Mouse (Mus musculus) neural tube, embryonic 15.5 days (tissue): ENCODE results near the gene 4930415O20Rik. TPM values are rescaled to one million over a fixed set of nuclear protein-coding genes. Genes with fewer than 3 reads are reported as not detected.

Experiments
- ATAC-seq: fragments of 200-750 bp; cut with Nextera tagmentation; 2 replicates; pipeline ENCODE4 v1.8.0; 2017; ENCODE audit warnings: mild to moderate bottlenecking, moderate TSS enrichment, moderate library complexity; ENCODE audit not compliant: low FRiP score
- H3K27ac ChIP-seq: fragments of 300-500 bp; sonication (generic); replicated peaks from 2 replicates; pipeline ENCODE4 v1.5.1; 2015; ENCODE audit warnings: mild to moderate bottlenecking, inconsistent platforms
- H3K27me3 ChIP-seq: fragments of 300-500 bp; sonication (generic); replicated peaks from 2 replicates; pipeline ENCODE4 v1.6.1; 2015; ENCODE audit warnings: inconsistent platforms
- H3K36me3 ChIP-seq: fragments of 300-500 bp; sonication (generic); 2 replicates; pipeline ENCODE4 v1.6.1; 2015; ENCODE audit warnings: inconsistent platforms
- H3K4me1 ChIP-seq: fragments of 300-500 bp; sonication (generic); 2 replicates; pipeline ENCODE4 v1.6.1; 2015; ENCODE audit warnings: inconsistent platforms
- H3K4me2 ChIP-seq: fragments of 300-500 bp; sonication (generic); 2 replicates; pipeline ENCODE4 v1.6.1; 2015; ENCODE audit warnings: inconsistent platforms, mild to moderate bottlenecking, moderate library complexity
- H3K4me3 ChIP-seq: fragments of 300-500 bp; sonication (generic); replicated peaks from 2 replicates; pipeline ENCODE4 v1.5.1; 2015; ENCODE audit warnings: mild to moderate bottlenecking, inconsistent platforms
- H3K9ac ChIP-seq: fragments of 300-500 bp; sonication (generic); replicated peaks from 2 replicates; pipeline ENCODE4 v1.6.1; 2015; ENCODE audit warnings: mild to moderate bottlenecking, inconsistent platforms
- H3K9me3 ChIP-seq: fragments of 300-500 bp; sonication (generic); replicated peaks from 2 replicates; pipeline ENCODE4 v1.6.1; 2016; ENCODE audit warnings: inconsistent platforms
- WGBS: fragments of 180-500 bp; shearing (Covaris S2); methylation state at CpG from one replicate; pipeline ENCODE4 v1.1.7; 2015; ENCODE audit warnings: mixed read lengths; 5-methylcytosine and 5-hydroxymethylcytosine counted together
- polyA plus RNA-seq: library from polyadenylated mRNA; unstranded; fragments of >200 nt; fragmentation: Nextera tagmentation; extraction: Ambion mirVana; gene quantifications from 2 replicates; pipeline ENCODE4 v1.2.1, GENCODE M21; 2015

The 4930415O20Rik gene
- not detected in 2 replicates for polyA plus RNA-seq

GRCm38 (mm10) chr15:98570873-98571538 is at the start of gene 4930415O20Rik, which contains the start of gene Ccnt1:
4930415O20Rik (plus strand) TSS chr15:98571004.
Ccnt1 (minus strand) TSS chr15:98570923.
- Histone ChIP-seq H3K4me3 (no peak within 1 kb of the TSS), H3K27ac (no peak within 1 kb of the TSS), H3K36me3 (no peaks in the 10 kb centered on the region), H3K9ac (no peak within 1 kb of the TSS), H3K27me3 (no peaks in the 10 kb centered on the region), H3K4me1 (peaks cover 14% of the 10 kb centered on the region), H3K9me3 (no peaks in the 10 kb centered on the region), H3K4me2 (no peak within 1 kb of the TSS)
- ATAC-seq = no peak
- 84% methylated on average over 10 of the region's 10 CpGs for WGBS

GRCm38 (mm10) chr15:98521245-98521644 is 49.6 kb upstream of the 4930415O20Rik start:
- ATAC-seq = no peak
- H3K4me3 ChIP-seq = no peak overlapping the region
- 0 out of 2 replicates have a peak, but pooled peaks cover 2% of the 10 kb centered on the region for H3K4me1 ChIP-seq
- peaks cover 66% of the 10 kb centered on the region for H3K36me3 ChIP-seq
- H3K4me2 ChIP-seq = no peak overlapping the region
- H3K9me3 ChIP-seq = no peaks in the 10 kb centered on the region
- H3K9ac ChIP-seq = no peak overlapping the region
- H3K27me3 ChIP-seq = no peaks in the 10 kb centered on the region
- 93% methylated on average over 3 of the region's 3 CpGs for WGBS
- H3K27ac ChIP-seq = no peak overlapping the region

- Histone ChIP-seq H3K4me3 (no peak overlapping the region), H3K27me3 (no peaks in the 10 kb centered on the region), H3K4me2 (no peak overlapping the region), H3K36me3 (peaks cover 80% of the 10 kb centered on the region), H3K27ac (no peak overlapping the region), H3K9me3 (no peaks in the 10 kb centered on the region), H3K9ac (no peak overlapping the region), H3K4me1 (peaks cover 10% of the 10 kb centered on the region; the same call in 1 of the 2 replicates)
- ATAC-seq = no peak
- 41% methylated on average over 5 of the region's 5 CpGs for WGBS
These were observed 44.7 kb upstream of the 4930415O20Rik start for GRCm38 (mm10) chr15:98526057-98526456.

GRCm38 (mm10) chr15:98527056-98527771 is 43.6 kb upstream of the 4930415O20Rik start:
- H3K9me3 ChIP-seq = no peaks in the 10 kb centered on the region
- H3K4me3 ChIP-seq = no peak overlapping the region
- peaks cover 19% of the 10 kb centered on the region for H3K4me1 ChIP-seq
- H3K4me2 ChIP-seq = no peak overlapping the region
- H3K27me3 ChIP-seq = no peaks in the 10 kb centered on the region
- peaks cover 79% of the 10 kb centered on the region for H3K36me3 ChIP-seq
- no peak for ATAC-seq
- 98% methylated on average over 5 of the region's 5 CpGs for WGBS
- H3K27ac ChIP-seq = no peak overlapping the region
- H3K9ac ChIP-seq = no peak overlapping the region

DNA sequence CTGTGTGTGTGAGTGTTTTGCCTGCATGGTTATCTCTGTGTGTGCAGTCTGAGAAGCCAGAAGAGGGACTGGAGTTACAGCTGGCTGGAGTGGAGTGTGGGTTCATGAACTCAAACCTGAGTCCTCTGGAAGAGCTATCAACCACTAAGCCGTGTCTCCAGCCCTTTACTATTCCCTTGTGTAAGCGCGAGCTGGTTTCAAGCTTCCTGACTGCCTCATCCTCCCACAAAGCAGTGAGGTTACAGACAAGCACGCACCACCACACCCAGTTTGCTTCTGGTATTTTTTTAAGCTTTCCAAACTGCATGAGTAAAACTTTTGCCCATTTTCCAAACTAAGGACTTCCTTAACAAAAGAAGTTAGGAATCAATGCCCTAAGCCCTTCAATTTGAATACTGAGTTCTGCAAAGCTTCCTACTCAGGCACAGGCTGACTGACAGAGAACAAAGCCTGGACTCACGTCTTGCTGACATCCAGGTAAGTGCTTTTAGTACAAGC is 42.7 kb upstream of the 4930415O20Rik start:
- peaks cover 28% of the 10 kb centered on the region for H3K4me1 ChIP-seq
- WGBS = 91% methylated on average over 5 of the region's 5 CpGs
- H3K27me3 ChIP-seq = no peaks in the 10 kb centered on the region
- ATAC-seq = no peak
- H3K36me3 ChIP-seq = peaks cover 70% of the 10 kb centered on the region
- H3K4me3 ChIP-seq = no peak overlapping the region
- H3K4me2 ChIP-seq = no peak overlapping the region
- no peak overlapping the region for H3K9ac ChIP-seq
- no peak overlapping the region for H3K27ac ChIP-seq
- H3K9me3 ChIP-seq = no peaks in the 10 kb centered on the region

DNA sequence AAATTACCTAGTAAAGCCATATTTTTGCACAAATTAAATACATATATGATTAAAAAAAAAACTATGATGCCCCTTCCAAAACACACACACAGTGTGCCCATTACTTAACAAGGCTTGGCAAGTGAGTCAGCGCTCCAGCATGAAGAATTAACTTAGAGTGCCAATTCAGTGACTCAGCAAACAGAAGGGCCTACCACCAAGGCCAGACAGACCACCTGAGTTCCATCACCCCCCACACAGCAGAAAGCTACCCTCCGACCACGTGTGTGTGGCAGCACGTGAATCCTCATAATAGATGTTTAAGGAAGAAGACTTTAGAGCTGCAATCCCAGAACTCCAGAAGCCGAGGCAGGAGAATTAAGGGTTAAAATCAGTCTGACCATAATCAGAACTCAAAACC is 38.5 kb upstream of the 4930415O20Rik start:
- H3K9ac ChIP-seq = peak overlapping the region; percentile 73; the same call in 1 of the 2 replicates
- H3K27me3 ChIP-seq = no peaks in the 10 kb centered on the region
- peak overlapping the region; percentile 75 for H3K4me2 ChIP-seq
- H3K4me3 ChIP-seq = peak overlapping the region; percentile 73
- H3K9me3 ChIP-seq = no peaks in the 10 kb centered on the region
- H3K27ac ChIP-seq = no peak overlapping the region
- peaks cover 21% of the 10 kb centered on the region for H3K4me1 ChIP-seq
- no peak for ATAC-seq
- peaks cover 37% of the 10 kb centered on the region for H3K36me3 ChIP-seq
- 34% methylated on average over 5 of the region's 5 CpGs for WGBS

- H3K4me1 ChIP-seq = peaks cover 18% of the 10 kb centered on the region
- peak overlapping the region; percentile 73 for H3K9ac ChIP-seq
- peaks cover 31% of the 10 kb centered on the region for H3K36me3 ChIP-seq
- peak overlapping the region; percentile 99; the same call in 1 of the 2 replicates for H3K27ac ChIP-seq
- H3K4me2 ChIP-seq = peak overlapping the region; percentile 75
- no peak for ATAC-seq
- peak overlapping the region; percentile 73 for H3K4me3 ChIP-seq
- under 1% methylated on average over 18 of the region's 18 CpGs for WGBS
- H3K9me3 ChIP-seq = no peaks in the 10 kb centered on the region
- no peaks in the 10 kb centered on the region for H3K27me3 ChIP-seq
These were observed 37.7 kb upstream of the 4930415O20Rik start for GRCm38 (mm10) chr15:98533035-98533531.

GRCm38 (mm10) chr15:98533881-98534627 is 36.8 kb upstream of the 4930415O20Rik start, which contains the start of gene Kansl2:
Kansl2 (minus strand) TSS chr15:98534264.
- H3K4me3 ChIP-seq = peak within 1 kb of the TSS; percentile 73
- peaks cover 24% of the 10 kb centered on the region for H3K36me3 ChIP-seq
- H3K9ac ChIP-seq = peak within 1 kb of the TSS; percentile 73
- WGBS = under 1% methylated on average over 67 of the region's 70 CpGs
- H3K9me3 ChIP-seq = no peaks in the 10 kb centered on the region
- peak within 1 kb of the TSS; percentile 99 for H3K27ac ChIP-seq
- peak; percentile 100 for ATAC-seq
- peak within 1 kb of the TSS; percentile 75 for H3K4me2 ChIP-seq
- H3K27me3 ChIP-seq = no peaks in the 10 kb centered on the region
- H3K4me1 ChIP-seq = peaks cover 18% of the 10 kb centered on the region

GRCm38 (mm10) chr15:98535921-98536320 is 34.9 kb upstream of the 4930415O20Rik start:
- H3K9ac ChIP-seq = no peak overlapping the region
- no peak for ATAC-seq
- peaks cover 18% of the 10 kb centered on the region for H3K4me1 ChIP-seq
- no peak overlapping the region for H3K4me3 ChIP-seq
- H3K4me2 ChIP-seq = no peak overlapping the region
- no peak overlapping the region for H3K27ac ChIP-seq
- H3K27me3 ChIP-seq = no peaks in the 10 kb centered on the region
- no peaks in the 10 kb centered on the region for H3K9me3 ChIP-seq
- H3K36me3 ChIP-seq = peaks cover 13% of the 10 kb centered on the region
- 91% methylated on average over 4 of the region's 4 CpGs for WGBS

DNA sequence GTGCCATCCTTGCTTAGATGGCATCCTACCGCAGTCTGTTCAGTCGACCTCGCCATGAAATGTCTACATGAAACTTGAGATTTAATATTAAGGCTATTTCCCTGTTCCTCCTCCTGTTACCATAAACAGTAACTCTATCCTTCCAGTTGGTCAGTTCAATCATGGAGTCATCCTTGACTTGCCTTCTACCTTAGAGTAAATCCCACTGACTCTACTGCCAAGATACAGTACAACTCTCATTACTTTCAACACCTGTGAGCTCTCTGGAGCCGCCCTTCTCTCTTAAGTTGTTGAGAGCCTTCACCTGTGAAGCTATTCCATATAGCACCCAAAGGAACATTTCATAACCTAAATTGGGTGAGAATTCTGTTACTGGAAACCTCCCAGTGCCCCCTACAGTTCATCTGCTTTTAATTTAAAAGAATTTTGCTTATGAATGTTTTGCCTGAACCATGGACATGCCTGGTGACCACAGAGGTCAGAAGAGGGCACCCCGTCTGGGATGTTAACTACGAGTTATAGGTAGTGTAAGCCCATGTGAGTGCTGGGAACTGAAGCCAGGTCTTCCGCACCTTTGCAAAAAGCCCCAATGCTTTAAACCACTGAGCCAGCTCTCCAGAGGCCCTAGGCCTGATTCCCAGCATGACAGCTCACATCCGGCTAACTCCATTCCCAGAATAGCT is 33.8 kb upstream of the 4930415O20Rik start:
- H3K9ac ChIP-seq = no peak overlapping the region
- ATAC-seq = no peak
- 93% methylated on average over 8 of the region's 8 CpGs for WGBS

GRCm38 (mm10) chr15:98537923-98538322 is 32.9 kb upstream of the 4930415O20Rik start:
- no peak overlapping the region for H3K9ac ChIP-seq
- H3K27me3 ChIP-seq = no peaks in the 10 kb centered on the region
- no peaks in the 10 kb centered on the region for H3K9me3 ChIP-seq
- no peak for ATAC-seq
- no peak overlapping the region for H3K4me3 ChIP-seq
- peaks cover 2% of the 10 kb centered on the region for H3K4me1 ChIP-seq
- H3K4me2 ChIP-seq = no peak overlapping the region
- 76% methylated on average over 4 of the region's 4 CpGs for WGBS
- peaks cover 21% of the 10 kb centered on the region for H3K36me3 ChIP-seq
- H3K27ac ChIP-seq = no peak overlapping the region

More for the DNA sequence above, 33.8 kb upstream of the 4930415O20Rik start:
- Histone ChIP-seq H3K27ac (no peak overlapping the region), H3K9me3 (no peaks in the 10 kb centered on the region), H3K36me3 (peaks cover 13% of the 10 kb centered on the region), H3K27me3 (no peaks in the 10 kb centered on the region), H3K4me2 (no peak overlapping the region), H3K4me3 (no peak overlapping the region), H3K4me1 (peaks cover 11% of the 10 kb centered on the region)
